Mouse (Mus musculus) gastrocnemius, postnatal 36 days (tissue): Measurements from ENCODE around the gene Swsap1. TPM values are rescaled to one million over a fixed set of nuclear protein-coding genes. Genes with fewer than 3 reads are reported as not detected.

ENCODE experiments used
- DNase-seq, 2 experiments: peaks; one replicate each; pipeline ENCODE4 v3.0.0; 2022
- intact Hi-C: fragments of 180-260 bp; cut with DNase I; formaldehyde crosslinking; loops from one replicate; pipeline ENCODE4 v1.15.1; 2025
- total RNA-seq, 2 experiments: library from RNA; stranded (reverse); gene quantifications; 2 replicates each; pipeline ENCODE4 v1.2.3; 2021

The Swsap1 gene
- total RNA-seq, 2 experiments from 2014 or later = 1.4 to 2.2 TPM

GRCm38 (mm10) chr9:22002194-22003162 lies 46.9 kb downstream of the Swsap1 start, which contains the start of the genes Ccdc151 and Prkcsh:
Ccdc151 (minus strand) TSS chr9:22002634.
Prkcsh (plus strand) TSS chr9:22002806.
- peak; percentile 96 to 99 for DNase-seq
- intact Hi-C loops = no loop called here

- no peak for DNase-seq
- intact Hi-C loops = no loop called here
Observed at GRCm38 (mm10) chr9:22003163-22003554, 47.6 kb downstream of the Swsap1 start.

GRCm38 (mm10) chr9:22004546-22004945 lies 49.0 kb downstream of the Swsap1 start:
- intact Hi-C loops = no loop called here
- no peak for DNase-seq

Other genes starting within 250 kb of the Swsap1 start
- 1 to 10 TPM; 2.4 to 3.5 TPM for gene Ldlr, start 232.3 kb upstream of the Swsap1 start, total RNA-seq
- 1 to 10 TPM in 1 of 2 experiments, under 1 TPM in 1; 0.64 to 1.8 TPM for gene Spc24, start 195.5 kb upstream of the Swsap1 start, total RNA-seq
- gene Kank2, start 157.0 kb upstream of the Swsap1 start, total RNA-seq = 10 to 100 TPM; 12.7 to 13.3 TPM
- not detected for gene Angptl8, start 120.2 kb upstream of the Swsap1 start, total RNA-seq
- 10 to 100 TPM; 10.1 to 12.5 TPM for gene Dock6, start 103.1 kb upstream of the Swsap1 start, total RNA-seq
- 1 to 10 TPM; 2.3 to 4.1 TPM for gene Rab3d, start 37.6 kb upstream of the Swsap1 start, total RNA-seq
- gene Ccdc159, start 28.3 kb upstream of the Swsap1 start, total RNA-seq = under 1 TPM in 1 of 2 experiments, not detected in 1; 0.30 TPM
- gene Tmem205, start 28.2 kb upstream of the Swsap1 start, total RNA-seq = 10 to 100 TPM in 1 of 2 experiments, 1 to 10 TPM in 1; 7.8 to 10.5 TPM
- under 1 TPM; 0.49 to 0.64 TPM for gene Plppr2, start 18.7 kb upstream of the Swsap1 start, total RNA-seq
- under 1 TPM; 0.23 to 0.59 TPM for gene Epor, start 7.8 kb downstream of the Swsap1 start, total RNA-seq
- gene Rgl3, start 33.7 kb downstream of the Swsap1 start, total RNA-seq = under 1 TPM; 0.28 to 0.42 TPM
- gene Ccdc151, start 46.9 kb downstream of the Swsap1 start, total RNA-seq = under 1 TPM in 1 of 2 experiments, not detected in 1; 0.25 TPM
- gene Prkcsh, start 47.1 kb downstream of the Swsap1 start, total RNA-seq = 10 to 100 TPM; 27.4 to 27.6 TPM
- gene Elavl3, start 96.3 kb downstream of the Swsap1 start, total RNA-seq = under 1 TPM in 1 of 2 experiments, not detected in 1; 0.26 TPM
- not detected for gene Gm49318, start 115.5 kb downstream of the Swsap1 start, total RNA-seq
- gene Zfp653, start 115.6 kb downstream of the Swsap1 start, total RNA-seq = 1 to 10 TPM; 2.9 to 3.8 TPM
- 10 to 100 TPM; 82.2 to 86.9 TPM for gene Ecsit, start 129.7 kb downstream of the Swsap1 start, total RNA-seq
- 1 to 10 TPM; 1.4 to 2.1 TPM for gene Cnn1, start 143.5 kb downstream of the Swsap1 start, total RNA-seq
- 10 to 100 TPM; 32.5 to 35.3 TPM for gene Elof1, start 161.4 kb downstream of the Swsap1 start, total RNA-seq
- 1 to 10 TPM; 1.1 to 2.9 TPM for gene Acp5, start 180.0 kb downstream of the Swsap1 start, total RNA-seq
- gene Pigyl, start 201.1 kb downstream of the Swsap1 start, total RNA-seq = 10 to 100 TPM; 29.4 to 31.2 TPM
- gene Zfp872, start 232.3 kb downstream of the Swsap1 start, total RNA-seq = not detected